Mouse (Mus musculus) left cerebral cortex, adult 8-10 months (tissue): ENCODE results near the gene Zfp648. TPM values are rescaled to one million over a fixed set of nuclear protein-coding genes. Genes with fewer than 3 reads are reported as not detected.

Experiments used
- DNase-seq, 2 experiments: peaks; one replicate each; pipeline ENCODE4 v3.0.0; 2022; ENCODE audit warnings: low spot score in 2 of 2
- total RNA-seq, 4 experiments: library from RNA; stranded (reverse); gene quantifications; 2 replicates each; pipeline ENCODE4 v1.2.4; 2022

Zfp648 gene
- 1 to 10 TPM in 1 of 4 experiments, under 1 TPM in 3; 0.65 to 1.1 (median 0.69) TPM for total RNA-seq

DNA sequence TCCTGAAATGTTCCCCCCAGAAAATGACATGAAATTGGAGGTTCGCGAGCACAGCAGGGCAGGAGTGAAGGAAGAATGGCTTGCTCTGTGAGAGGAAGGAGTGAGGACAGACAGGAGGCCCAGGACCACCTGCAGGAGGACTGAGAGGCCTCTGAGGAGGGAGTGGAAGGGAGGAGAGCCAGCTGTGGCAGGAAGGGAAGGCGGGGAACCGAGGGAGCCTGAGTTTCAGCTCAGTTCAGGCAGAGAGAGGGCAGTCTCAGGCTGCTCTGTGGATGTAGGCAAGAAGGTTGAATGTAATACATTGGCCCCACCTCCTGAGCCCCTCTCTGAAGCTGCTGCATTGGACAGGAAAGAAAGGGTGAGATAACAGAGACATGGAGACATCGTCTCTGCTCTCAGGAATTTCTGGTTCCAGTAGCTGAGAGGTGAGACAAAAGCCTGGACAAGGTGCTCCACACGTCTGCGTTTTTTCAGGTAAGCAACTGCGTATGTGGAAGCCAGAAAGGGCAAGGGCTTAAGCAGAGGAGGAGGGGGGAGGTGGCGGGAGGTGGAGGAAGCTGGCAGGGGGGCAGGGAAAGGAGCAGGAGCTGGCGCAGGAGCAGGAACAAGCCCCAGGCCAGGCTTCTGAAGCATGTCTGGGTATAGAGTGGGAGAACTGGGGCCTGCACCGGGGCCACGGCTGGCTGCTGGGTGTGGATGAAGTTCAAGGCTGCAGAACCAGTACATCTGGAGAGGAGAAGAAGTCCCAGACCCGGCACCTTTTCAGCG lies at the start of gene Zfp648:
Gene Zfp648 (plus strand): TSS at position 233 of the 768 bp plus-strand sequence.
- DNase-seq: no peak

DNA sequence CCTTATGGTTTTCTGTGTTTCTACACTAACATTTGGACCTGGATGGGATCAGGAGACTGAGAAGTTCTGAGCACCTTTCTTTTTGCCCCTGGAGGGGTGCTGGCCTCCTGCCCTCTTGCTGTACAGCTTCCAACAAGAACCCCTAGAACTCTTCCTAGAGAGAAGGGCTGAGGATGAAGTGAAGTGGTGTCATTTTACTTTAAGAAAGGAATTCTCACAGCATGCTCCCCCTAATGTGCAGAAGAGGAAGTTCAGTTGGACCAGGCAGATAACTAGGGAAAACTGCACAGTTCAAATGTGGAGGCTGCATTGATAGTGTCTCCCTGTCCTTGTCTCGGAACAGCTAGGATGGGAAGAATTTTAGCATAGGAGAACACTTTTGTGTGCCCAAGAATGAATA lies 48.4 kb upstream of the Zfp648 start:
- no peak for DNase-seq

DNA sequence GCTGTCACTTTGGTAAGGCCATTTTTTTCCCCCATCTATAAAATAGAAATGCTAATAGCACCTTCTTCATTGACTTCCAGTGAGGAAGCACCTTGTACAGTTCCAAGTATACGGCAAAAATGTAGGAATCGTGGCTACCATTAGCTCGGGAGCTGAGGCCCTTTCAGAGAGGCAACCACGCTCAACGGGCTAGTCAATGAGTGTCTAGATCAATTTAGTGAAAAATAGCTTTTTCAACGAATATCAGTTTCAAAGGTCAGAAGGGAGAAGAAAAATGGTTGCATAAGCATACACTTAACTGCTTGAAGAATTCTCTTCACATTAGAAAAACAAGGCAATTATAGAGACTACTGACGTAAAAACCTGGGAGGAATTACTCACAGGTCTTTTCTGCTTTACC lies 47.2 kb upstream of the Zfp648 start:
- no peak for DNase-seq

DNA sequence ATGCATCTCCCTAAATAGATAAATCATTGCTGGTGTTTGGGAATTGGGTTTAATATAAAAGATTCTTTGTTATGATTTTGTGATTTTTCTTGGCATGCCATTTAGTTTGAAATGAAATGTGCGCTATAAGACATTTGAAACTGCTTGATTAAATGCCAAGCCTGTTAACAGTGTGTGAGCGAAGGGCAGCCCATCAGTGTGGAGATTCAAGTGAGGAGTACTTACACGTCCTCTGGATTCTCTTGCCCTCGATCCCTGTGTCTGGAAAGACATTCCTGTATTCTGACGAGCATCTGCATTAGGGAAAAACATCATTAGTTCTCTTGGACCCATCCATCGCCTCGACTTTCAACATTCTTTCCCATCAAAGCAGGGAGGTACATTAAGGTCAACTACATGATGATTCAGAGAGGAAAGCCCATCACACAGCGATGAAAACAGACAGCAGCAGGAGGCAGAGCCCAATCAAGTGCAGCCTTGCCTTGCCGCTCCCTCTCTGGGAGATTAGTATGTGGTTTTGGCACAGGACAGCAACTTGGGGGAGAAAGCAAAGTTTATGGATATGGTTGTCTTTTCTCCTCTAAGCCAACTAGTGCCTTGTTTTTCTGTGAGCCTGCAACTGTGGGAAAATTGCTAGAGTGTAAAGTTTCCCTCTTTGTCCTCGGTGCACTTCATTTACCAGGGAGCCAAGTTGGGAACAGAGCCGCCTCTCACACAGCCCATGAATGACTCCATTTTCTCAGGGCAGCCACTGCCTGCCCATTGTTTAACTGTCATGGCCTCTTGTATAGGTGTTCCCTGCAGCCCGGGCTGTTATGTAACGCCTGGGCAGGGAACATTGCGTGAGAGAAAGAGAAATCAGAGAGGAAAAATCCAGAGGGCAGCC lies 44.6 kb upstream of the Zfp648 start:
- peak in 1 of 2 experiments; percentile 85 for DNase-seq

DNA sequence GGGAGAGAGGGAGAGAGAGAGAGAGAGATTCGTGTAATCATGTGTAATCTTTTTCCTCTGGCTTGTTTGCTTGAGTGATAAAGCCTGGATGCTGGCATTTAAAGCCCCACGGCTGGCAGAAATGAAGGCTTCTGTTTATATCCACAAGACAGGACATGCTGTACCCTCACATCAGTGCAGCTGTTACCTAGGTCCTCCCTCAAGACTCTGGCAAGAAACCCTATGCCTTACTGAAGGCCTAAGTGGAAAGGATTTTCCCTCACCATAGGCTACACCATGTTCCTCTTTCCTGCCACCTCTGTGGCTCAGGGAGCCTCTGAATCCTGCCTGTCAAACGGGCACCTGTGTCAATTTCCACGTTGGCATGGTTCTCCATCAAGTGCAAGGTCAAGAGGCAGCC lies 43.9 kb upstream of the Zfp648 start:
- DNase-seq: no peak

DNA sequence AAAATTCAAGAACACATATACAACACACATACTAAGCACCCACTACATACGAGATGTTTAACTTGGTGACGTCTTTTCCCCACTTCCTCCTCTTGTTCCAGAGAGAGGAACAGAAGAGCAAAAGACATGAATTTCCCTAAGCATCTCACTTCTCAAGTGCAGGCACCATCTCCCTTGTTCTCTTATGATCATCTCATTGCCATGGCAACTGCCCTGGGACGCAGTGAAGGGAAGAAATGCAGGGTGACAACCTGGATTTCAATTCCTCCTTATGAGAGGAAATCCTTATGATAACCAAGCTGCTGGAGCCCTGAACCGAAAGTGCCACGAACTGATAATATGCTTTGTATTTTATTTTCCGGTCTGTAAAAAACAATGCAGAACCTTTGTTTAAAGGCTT lies 33.3 kb upstream of the Zfp648 start:
- DNase-seq: no peak

DNA sequence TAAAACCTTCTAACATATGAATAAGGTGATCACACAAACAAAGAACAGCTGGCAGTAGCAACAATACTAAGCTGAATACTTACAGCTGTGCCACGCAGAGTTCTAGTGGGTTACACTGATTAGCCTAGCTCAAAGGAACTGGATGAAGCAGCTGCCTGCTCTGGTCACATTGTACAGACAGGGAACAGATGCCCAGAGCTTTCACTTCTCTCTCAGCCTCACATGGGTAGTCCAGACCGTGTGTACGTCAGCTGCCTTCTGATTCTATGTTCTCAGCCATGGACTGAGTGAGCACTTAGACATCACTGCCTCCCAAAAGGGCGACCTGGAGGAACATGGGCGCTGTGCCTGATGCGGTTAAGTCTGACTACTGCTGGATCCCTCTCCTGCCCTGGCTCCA lies 25.7 kb upstream of the Zfp648 start:
- DNase-seq: no peak

DNA sequence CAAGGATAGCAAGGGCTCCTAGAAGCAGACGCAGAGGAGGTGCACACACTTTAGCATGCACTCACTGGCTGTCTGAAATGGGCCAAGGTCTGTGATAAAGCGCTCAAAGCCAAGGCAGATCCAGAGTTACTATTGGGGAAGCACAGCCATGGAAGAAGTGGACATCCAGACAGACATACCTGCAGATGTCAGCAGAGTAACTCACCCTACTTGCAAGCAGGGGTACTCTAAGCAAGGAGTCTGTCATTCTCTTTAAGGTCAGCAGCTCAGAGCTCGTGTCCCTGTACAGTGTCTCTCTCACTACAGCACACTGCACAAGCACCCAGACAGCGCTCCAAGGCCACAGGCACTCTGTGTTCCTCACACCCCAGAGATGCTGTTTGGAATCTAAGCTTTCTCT lies 23.2 kb upstream of the Zfp648 start:
- no peak for DNase-seq

DNA sequence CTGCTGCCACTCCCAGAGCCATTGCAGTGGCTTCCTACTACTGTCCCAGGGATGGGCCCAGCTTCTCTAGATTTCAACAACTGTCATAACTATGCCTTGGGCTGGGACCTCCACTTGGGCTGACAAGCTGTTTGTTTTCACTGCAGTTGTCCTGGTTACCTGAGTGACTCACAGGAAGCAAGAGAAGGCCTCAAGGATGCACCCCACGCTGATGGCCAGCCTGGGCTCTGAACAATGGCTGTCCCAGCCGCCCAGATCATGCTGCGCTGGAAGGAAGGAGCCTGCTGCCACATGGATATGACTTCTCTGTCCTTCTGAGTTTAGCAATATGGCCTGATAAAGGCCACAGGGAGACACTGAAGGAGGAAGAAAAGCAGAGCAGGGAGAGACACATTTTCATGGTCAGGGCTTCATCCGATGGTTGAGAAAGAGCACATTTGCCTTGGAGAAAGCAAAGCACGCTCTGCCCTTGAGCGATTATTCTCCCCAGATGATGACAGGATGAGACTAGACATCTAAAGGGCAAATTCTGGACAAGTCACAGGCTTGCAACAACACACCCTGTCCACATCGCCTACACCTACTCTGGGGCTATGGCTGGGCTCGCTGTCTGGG lies 22.3 kb upstream of the Zfp648 start:
- DNase-seq: no peak

DNA sequence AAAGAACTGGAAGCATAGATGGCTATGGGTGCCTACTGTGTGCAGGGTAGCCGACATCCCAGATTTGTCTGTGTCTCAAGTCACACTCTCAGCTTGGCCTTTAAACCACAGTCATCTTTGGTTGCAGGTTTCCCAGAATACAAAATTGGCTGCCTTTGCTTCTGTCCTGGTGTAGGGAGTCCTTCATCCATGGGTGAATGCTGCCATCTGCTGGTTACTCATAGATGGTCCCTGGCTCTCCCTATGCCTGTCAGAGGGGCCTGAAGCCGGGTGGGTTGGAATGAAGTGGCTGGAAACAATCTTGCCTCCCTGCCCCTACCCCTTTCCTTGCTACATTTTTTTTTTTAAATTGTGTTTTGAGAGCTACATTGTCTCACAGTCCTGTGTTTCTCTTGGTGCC lies 20.0 kb upstream of the Zfp648 start:
- DNase-seq: peak in 1 of 2 experiments; percentile 66

DNA sequence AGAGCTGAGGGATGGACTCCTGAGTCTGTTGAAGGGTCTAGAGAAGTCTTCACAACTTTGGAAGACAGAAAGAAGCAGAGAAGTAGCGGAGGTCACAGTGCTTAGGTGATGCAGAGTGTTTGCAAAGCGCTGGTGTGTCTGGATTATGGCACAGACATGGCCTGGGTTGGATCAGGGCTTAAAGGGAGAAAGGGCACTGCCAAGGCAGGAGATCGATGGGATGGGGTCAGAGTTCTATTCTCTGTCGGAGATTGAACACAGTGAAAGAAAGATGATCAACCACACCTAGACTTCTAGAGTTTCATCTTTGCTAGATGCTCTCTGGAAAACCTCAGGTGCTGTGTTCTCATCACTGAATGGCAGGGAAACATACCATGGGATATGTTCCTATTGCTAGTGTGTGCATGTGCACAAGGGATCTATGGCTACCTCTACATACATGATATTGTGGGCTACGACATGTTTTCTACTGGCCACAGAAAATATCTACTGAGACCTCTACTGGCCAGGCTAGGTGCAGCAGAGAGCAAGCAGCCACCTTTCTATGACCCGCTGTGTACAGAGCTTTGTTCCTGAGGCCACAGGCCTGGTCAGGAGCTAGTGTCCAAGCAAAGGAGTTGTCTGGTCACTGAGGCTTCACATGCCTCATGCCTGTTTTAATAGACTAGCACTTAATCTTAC lies 18.5 kb upstream of the Zfp648 start:
- no peak for DNase-seq

DNA sequence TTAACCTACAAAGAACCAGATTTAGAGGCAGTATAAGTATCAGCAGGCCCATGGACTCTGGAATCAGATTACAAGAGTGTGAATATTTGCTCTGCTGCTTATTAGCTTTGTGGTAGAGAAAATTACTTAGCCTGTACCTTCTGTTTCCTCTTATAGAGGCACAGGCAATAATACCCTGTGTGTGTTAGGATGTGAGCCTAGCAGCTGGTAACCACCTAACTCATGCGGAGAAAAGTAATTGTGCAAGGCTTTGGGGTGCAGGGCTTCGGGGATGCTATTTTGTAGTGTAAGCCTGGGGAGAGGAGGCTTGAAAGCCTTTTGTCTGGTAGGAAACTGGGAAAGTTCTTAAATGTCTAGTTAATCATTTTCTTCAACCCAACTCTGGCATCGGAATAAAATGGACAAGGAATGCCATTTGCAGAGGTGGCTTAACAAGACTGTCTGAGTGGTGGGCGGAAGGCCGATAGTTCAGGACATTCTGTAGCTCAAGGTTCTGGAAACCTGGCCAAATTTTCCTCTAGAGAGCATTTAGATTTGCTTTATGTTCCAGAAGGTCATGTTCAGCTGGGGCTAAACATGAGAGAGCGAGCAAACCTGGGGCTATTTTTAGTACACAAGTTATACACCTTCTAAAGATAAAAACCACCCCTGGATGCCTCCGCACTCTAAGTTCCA lies 17.8 kb upstream of the Zfp648 start:
- no peak for DNase-seq

DNA sequence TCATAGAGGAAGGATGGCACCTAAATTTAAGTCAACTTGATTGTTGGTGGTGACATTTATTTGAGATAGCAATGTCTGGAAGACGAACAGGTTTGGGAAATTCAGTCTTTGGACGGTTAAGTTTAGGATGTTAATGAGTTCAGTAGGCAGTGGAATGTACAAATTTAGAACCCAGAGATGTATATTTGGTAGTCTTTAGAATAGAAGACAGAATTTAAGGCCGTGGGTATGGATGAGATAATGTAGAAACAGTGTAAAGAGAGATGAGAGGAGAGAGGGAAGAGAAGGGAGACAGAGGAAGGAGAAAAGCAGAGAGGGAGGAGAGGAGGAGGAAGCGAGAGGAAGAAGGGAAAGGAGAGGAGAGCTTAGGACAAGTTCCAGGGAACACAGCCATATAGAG lies 12.8 kb upstream of the Zfp648 start:
- no peak for DNase-seq

DNA sequence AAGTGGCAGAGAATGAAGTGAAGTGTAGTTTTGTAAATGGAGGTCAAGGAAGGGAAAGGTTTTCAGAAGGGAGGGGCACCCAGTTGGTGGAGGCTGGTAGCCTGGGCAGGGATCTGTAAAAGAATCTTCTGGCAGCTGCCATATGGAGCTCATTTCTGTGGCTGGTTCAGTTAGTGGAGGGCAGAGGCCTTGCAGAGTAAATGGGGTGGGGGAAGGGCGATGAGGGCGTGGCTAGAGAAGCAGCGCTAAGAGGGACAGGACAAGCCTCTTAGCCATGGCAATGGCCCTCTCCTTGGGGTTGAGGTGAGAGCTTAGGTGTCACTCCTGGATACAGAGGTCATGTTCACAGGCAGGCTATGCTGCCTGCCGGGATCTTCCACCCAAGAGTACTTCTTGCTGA lies 12.4 kb upstream of the Zfp648 start:
- DNase-seq: peak in 1 of 2 experiments; percentile 24

DNA sequence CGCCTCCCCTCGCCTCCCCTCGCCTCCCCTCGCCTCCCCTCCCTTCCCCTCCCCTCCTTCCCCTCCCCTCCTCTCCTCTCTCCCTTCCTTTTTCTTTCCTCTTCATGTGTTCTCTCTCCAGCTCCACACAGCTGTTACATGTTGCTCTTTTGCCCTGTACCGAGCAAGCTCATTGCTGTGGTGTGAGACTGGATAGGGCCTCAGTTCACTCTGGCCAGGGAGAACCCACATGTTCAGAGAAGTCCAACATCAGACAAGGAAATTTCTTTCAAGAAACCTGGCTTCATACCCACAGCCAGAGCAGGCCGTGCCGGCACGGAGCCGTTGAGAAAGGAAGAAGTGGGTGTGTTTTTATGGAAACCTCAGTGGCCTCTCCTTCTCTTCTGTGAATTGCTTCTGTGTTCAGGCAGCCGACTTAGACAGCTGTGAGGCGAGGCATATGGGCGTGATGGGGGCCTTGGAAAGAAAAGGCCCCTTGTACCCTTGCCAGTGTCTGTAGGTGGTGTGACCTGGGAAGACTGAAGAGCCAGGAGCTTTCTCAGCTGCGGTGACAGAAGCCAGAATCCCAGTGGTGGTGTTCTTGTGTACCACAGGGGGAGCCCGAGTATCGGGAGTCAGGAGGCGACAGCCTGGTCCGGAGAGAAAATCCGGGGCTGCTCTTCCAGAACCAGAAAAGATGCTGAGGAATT lies 11.0 kb upstream of the Zfp648 start:
- peak; percentile 40 to 79 for DNase-seq

DNA sequence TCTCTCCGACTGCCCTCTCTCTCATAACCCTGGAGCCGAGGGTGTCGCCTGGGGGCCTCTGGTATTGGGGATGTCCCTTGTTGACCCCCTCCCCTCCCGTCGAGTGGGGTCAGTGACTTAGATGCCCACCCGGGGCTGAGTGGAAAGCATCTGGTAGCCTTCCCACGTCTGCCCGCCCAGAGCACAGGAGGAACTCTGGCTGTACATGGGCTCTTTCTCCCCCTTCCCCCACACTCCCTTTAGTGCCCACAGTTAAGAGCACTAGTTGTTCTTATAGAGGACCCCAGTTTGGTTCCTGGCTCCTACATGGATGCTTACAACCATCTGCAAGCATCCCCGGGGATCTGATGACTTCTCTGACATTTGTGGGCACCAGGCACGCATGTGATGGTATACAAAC lies 2.1 kb upstream of the Zfp648 start:
- DNase-seq: no peak

DNA sequence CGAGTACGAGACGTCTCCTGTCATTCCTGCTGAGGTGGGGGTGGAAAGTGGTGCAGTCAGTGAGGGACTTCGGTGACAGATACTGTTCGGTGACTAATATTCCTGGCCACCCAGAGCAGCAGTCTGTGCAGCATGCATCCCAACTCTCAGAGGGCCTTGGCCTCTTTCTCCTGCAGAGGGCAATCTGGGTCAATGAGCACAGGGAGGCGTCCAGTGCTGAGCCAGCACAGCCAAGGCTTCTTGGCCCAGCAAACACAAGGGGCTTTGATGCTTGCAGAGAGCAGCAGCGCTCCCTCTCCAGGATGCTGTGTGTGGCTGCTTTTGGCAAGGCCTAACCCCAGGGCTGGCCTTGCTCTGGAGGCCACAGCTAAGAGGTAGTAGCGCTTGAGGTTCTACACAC lies 1.6 kb downstream of the Zfp648 start:
- peak in 1 of 2 experiments; percentile 43 for DNase-seq

DNA sequence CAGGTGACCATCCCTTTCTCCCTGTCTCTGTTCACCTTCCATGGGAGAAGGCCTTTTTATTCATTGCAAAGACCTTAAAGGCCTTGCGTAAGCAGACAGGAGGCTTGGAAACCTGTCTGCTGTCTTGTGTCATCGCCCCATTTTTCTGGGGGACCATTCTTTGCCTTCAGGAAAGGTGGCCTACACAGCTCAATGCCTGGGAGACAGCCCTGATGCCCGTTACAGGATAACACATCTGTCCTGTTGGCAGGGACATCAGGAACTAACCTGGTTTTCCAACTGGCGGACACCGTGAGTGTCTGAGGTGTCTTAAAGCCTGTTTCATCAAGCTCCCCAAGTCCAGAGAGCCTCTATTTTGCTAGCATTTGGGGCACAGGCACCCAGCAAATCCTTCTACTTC lies 2.4 kb downstream of the Zfp648 start:
- DNase-seq: no peak

DNA sequence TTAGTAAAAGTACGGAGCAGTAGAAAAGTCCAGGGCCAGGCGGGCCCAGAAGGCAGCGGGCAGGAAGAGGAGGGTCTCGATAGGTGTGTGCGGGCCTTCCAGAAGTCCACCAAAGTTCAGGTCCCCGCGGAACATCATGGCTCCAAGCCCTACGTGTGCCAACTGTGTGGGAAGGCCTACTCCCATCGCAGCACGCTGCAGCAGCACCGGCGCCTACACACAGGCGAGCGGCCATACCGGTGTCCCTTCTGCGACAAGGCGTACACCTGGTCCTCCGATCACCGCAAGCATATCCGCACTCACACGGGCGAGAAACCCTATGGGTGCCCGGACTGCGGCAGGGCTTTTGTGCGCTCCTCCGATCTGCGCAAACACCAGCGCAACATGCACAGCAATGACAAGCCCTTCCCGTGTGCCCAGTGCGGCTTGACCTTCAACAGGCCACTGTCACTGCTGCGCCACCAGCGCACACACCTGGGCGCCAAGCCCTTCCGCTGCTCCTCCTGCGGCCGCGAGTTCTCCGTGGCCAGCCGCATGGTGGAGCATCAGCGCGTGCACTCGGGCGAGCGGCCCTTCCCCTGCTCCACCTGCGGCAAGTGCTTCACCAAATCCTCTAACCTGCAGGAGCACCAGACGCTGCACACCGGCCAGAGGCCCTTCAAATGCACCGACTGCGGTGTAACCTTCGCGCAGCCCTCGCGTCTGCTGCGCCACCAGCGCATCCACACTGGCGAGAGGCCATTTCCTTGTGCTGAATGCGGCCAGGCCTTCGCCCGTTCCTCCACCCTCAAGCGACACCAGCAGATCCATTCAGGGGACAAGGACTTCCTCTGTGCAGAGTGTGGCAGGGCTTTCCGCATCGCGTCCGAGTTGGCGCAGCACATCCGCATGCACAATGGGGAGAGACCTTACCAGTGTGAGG lies 3.9 kb downstream of the Zfp648 start:
- peak in 1 of 2 experiments; percentile 25 for DNase-seq
